Mouse (Mus musculus): ENCODE measurements around the gene Vmn1r178. TPM values are rescaled to one million over a fixed set of nuclear protein-coding genes. Genes with fewer than 3 reads are reported as not detected.
"Not testable (repeated sequence)": the region's sequence is repeated elsewhere in the genome, so short reads cannot be mapped to it uniquely, and the experiment has no call there.

The Vmn1r178 gene
- not detected in 2 replicates for polyA plus RNA-seq (2016; fragmentation: Nextera tagmentation; extraction: Ambion mirVana)

DNA sequence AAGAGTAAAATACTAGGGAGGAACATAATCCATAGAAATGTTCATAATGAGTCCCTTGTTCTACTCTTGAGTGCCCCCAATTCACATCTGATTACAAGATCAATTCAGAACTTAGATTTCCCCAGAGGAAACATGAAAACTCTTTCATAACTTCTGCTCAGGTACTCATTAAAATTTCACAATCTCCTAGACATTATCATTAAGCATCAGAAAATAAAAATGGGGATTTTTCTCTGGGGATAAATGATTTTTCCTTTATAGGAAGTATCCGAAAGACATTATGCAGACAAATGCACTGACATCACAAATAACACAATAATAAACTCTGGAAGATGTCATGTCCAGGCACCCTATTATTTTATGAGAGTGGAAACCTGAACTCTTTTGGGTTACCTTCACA is at the start of gene Vmn1r178:
TSS of gene Vmn1r178 (plus strand) at position 301 of the 400 bp plus-strand sequence.
- peaks cover 26% of the 10 kb centered on the region; the same call in 1 of the 2 replicates for H3K9me3 ChIP-seq
- H3K36me3 ChIP-seq: no peaks in the 10 kb centered on the region
- no peak within 1 kb of the TSS for H3K4me3 ChIP-seq
- H3K9ac ChIP-seq: no peak within 1 kb of the TSS
- WGBS: 90% methylated on average over 1 of the region's 1 CpGs
- ATAC-seq (ENCODE audit: low FRiP score, low read depth): no peak
- H3K27ac ChIP-seq: no peak within 1 kb of the TSS
- no peaks in the 10 kb centered on the region for H3K27me3 ChIP-seq (replicated peaks)
- no peak within 1 kb of the TSS for H3K4me2 ChIP-seq (replicated peaks)
- no peaks in the 10 kb centered on the region for H3K4me1 ChIP-seq

DNA sequence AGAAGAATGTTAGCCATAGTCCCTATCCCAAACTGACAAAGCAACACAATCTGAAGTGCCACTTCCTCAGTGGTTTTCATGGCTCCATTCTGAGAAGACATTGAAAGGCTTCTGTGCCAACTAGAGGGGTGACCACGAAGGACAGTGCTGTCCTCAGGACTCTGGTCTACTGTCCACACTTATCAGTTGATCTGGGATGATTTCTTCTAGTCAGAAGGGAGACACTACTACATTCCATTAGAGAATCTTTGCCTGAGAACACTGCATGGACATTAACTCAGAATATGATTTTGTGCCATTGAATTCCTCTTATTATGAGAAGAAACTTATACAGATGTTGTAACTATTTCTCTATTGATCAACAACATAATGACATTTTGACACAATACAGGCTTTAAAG is 25.5 kb upstream of the Vmn1r178 start, which contains the start of gene Vmn1r177:
TSS of gene Vmn1r177 (minus strand) at position 101 of the 400 bp plus-strand sequence.
- not testable (repeated sequence) for H3K9me3 ChIP-seq; ATAC-seq (ENCODE audit: low FRiP score, low read depth)
- WGBS: 12% methylated on average over 1 of the region's 1 CpGs

DNA sequence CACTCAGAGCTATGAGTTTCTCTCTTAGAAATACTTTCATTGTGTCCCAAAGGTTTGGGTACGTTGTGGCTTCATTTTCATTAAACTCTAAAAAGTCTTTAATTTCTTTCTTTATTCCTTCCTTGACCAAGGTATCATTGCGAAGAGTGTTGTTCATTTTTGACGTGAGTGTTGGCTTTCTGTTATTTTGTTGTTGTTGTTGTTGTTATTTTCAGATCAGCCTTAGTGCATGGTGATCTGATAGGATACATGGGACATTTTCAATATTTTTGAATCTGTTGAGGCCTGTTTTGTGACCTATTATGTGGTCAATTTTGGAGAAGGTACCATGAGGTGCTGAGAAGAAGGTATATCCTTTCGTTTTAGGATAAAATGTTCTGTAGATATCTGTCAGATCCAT is 14.9 kb upstream of the Vmn1r178 start:
- not testable (repeated sequence) for H3K4me2 ChIP-seq (replicated peaks); H3K27ac ChIP-seq; H3K4me1 ChIP-seq; H3K9ac ChIP-seq; ATAC-seq (ENCODE audit: low FRiP score, low read depth); H3K36me3 ChIP-seq; H3K9me3 ChIP-seq; H3K4me3 ChIP-seq; H3K27me3 ChIP-seq (replicated peaks)
- WGBS: 69% methylated on average over 4 of the region's 4 CpGs

More for the DNA sequence above, 25.5 kb upstream of the Vmn1r178 start, which contains the start of gene Vmn1r177:
- H3K27me3 ChIP-seq (replicated peaks); H3K4me2 ChIP-seq (replicated peaks); H3K4me1 ChIP-seq; H3K27ac ChIP-seq; H3K36me3 ChIP-seq; H3K9ac ChIP-seq; H3K4me3 ChIP-seq: not testable (repeated sequence)

DNA sequence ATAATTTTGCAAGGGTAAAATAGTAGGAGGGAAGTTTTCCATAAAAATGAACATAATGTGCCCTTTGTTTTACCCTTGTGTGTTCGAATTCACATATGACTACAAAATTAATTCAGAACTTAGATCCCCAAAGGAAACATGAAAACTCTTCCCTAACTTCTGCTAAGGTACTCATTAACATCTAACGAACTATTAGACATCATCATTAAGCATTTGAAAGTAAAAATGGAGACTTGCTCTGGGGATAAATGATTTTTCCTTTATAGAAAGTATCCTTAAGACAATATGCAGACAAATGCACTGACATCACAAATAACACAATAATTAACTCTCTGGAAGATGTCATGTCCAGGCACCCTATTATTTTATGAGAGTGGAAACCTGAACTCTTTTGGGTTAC is 34.9 kb downstream of the Vmn1r178 start, which contains the start of gene Vmn1r179:
TSS of gene Vmn1r179 (plus strand) at position 301 of the 400 bp plus-strand sequence.
- Histone ChIP-seq H3K27ac (no peak within 1 kb of the TSS), H3K27me3 (replicated peaks) (no peaks in the 10 kb centered on the region), H3K9me3 (peaks cover 3% of the 10 kb centered on the region; the same call in 1 of the 2 replicates), H3K4me1 (no peaks in the 10 kb centered on the region), H3K9ac (no peak within 1 kb of the TSS), H3K4me2 (replicated peaks) (no peak within 1 kb of the TSS), H3K4me3 (no peak within 1 kb of the TSS), H3K36me3 (no peaks in the 10 kb centered on the region)
- WGBS: 57% methylated on average over 2 of the region's 2 CpGs
- ATAC-seq (ENCODE audit: low FRiP score, low read depth): no peak

Other genes with a start within 250 kb of the Vmn1r178 start
- not detected in 2 replicates for gene Vmn1r172, start 233.7 kb upstream of the Vmn1r178 start, polyA plus RNA-seq (2016; fragmentation: Nextera tagmentation; extraction: Ambion mirVana)
- gene Vmn1r173, start 191.3 kb upstream of the Vmn1r178 start, polyA plus RNA-seq (2016; fragmentation: Nextera tagmentation; extraction: Ambion mirVana): not detected in 2 replicates
- not detected in 2 replicates for gene Vmn1r174, start 139.7 kb upstream of the Vmn1r178 start, polyA plus RNA-seq (2016; fragmentation: Nextera tagmentation; extraction: Ambion mirVana)
- gene Vmn1r175, start 81.4 kb upstream of the Vmn1r178 start, polyA plus RNA-seq (2016; fragmentation: Nextera tagmentation; extraction: Ambion mirVana): not detected in 2 replicates
- gene Vmn1r176, start 54.6 kb upstream of the Vmn1r178 start, polyA plus RNA-seq (2016; fragmentation: Nextera tagmentation; extraction: Ambion mirVana): not detected in 2 replicates
- gene Vmn1r177, start 25.6 kb upstream of the Vmn1r178 start, polyA plus RNA-seq (2016; fragmentation: Nextera tagmentation; extraction: Ambion mirVana): not detected in 2 replicates
- not detected in 2 replicates for gene Vmn1r179, start 35.0 kb downstream of the Vmn1r178 start, polyA plus RNA-seq (2016; fragmentation: Nextera tagmentation; extraction: Ambion mirVana)
- not detected in 2 replicates for gene Vmn1r180, start 58.6 kb downstream of the Vmn1r178 start, polyA plus RNA-seq (2016; fragmentation: Nextera tagmentation; extraction: Ambion mirVana)
- not detected in 2 replicates for gene Vmn1r181, start 82.6 kb downstream of the Vmn1r178 start, polyA plus RNA-seq (2016; fragmentation: Nextera tagmentation; extraction: Ambion mirVana)
- gene V1rd19, start 109.7 kb downstream of the Vmn1r178 start, polyA plus RNA-seq (2016; fragmentation: Nextera tagmentation; extraction: Ambion mirVana): not detected in 2 replicates
- not detected in 2 replicates for gene Vmn1r183, start 161.2 kb downstream of the Vmn1r178 start, polyA plus RNA-seq (2016; fragmentation: Nextera tagmentation; extraction: Ambion mirVana)
- 27.6 and 30.5 TPM in 2 replicates for gene Zfp180, start 189.9 kb downstream of the Vmn1r178 start, polyA plus RNA-seq (2016; fragmentation: Nextera tagmentation; extraction: Ambion mirVana)
- 6.6 and 7.3 TPM in 2 replicates for gene Zfp112, start 220.3 kb downstream of the Vmn1r178 start, polyA plus RNA-seq (2016; fragmentation: Nextera tagmentation; extraction: Ambion mirVana)
- 14.9 and 18.5 TPM in 2 replicates for gene Zfp235, start 242.2 kb downstream of the Vmn1r178 start, polyA plus RNA-seq (2016; fragmentation: Nextera tagmentation; extraction: Ambion mirVana)